Mouse (Mus musculus): ENCODE measurements around the gene Slc25a25. TPM values are rescaled to one million over a fixed set of nuclear protein-coding genes. Genes with fewer than 3 reads are reported as not detected.

Slc25a25 gene
- total RNA-seq, 2 experiments from 2014 or later: 10.1 to 13.5 TPM

GRCm38 (mm10) chr2:32436686-32437372 is 14.4 kb downstream of the Slc25a25 start:
- peak in 1 of 2 experiments; percentile 49 for DNase-seq
- intact Hi-C loops (cut with DNase I): no loop called here

- intact Hi-C loops (cut with DNase I): no loop called here
- DNase-seq: peak; percentile 85 to 87
Measured at GRCm38 (mm10) chr2:32430701-32431676, 20.3 kb downstream of the Slc25a25 start.

GRCm38 (mm10) chr2:32429215-32429891 is 21.9 kb downstream of the Slc25a25 start:
- no peak for DNase-seq
- intact Hi-C loops (cut with DNase I): loop anchor here (2.0 kb wide), 1 partner anchor 21 kb away; the partner anchor contains the start of genes Naif1 and Slc25a25

- intact Hi-C loops (cut with DNase I): loop anchor here (2.0 kb wide), 1 partner anchor 23 kb away; the partner anchor contains the start of genes Naif1 and Slc25a25
- peak in 1 of 2 experiments; percentile 32 for DNase-seq
Measured at GRCm38 (mm10) chr2:32428262-32428722, 23.0 kb downstream of the Slc25a25 start.

- no peak for DNase-seq
- intact Hi-C loops (cut with DNase I): loop anchor here (2.0 kb wide), 1 partner anchor 23 kb away; the partner anchor contains the start of genes Naif1 and Slc25a25
Measured at GRCm38 (mm10) chr2:32427720-32428119, 23.5 kb downstream of the Slc25a25 start.

- no peak for DNase-seq
- intact Hi-C loops (cut with DNase I): no loop called here
Measured at GRCm38 (mm10) chr2:32426141-32426540, 25.1 kb downstream of the Slc25a25 start.

GRCm38 (mm10) chr2:32425568-32425967 is 25.7 kb downstream of the Slc25a25 start:
- intact Hi-C loops (cut with DNase I): no loop called here
- DNase-seq: no peak

GRCm38 (mm10) chr2:32424796-32425195 is 26.4 kb downstream of the Slc25a25 start:
- no peak for DNase-seq
- intact Hi-C loops (cut with DNase I): no loop called here

- intact Hi-C loops (cut with DNase I): no loop called here
Measured at GRCm38 (mm10) chr2:32423481-32424331, 27.5 kb downstream of the Slc25a25 start.

GRCm38 (mm10) chr2:32421851-32422251 is 29.4 kb downstream of the Slc25a25 start:
- intact Hi-C loops (cut with DNase I): no loop called here
- DNase-seq: no peak

More at GRCm38 (mm10) chr2:32423481-32424331, 27.5 kb downstream of the Slc25a25 start:
- peak; percentile 82 to 88 for DNase-seq

- intact Hi-C loops (cut with DNase I): no loop called here
Measured at GRCm38 (mm10) chr2:32420647-32421046, 30.6 kb downstream of the Slc25a25 start.

GRCm38 (mm10) chr2:32420066-32420608 is 31.1 kb downstream of the Slc25a25 start:
- no peak for DNase-seq
- intact Hi-C loops (cut with DNase I): no loop called here

More at GRCm38 (mm10) chr2:32420647-32421046, 30.6 kb downstream of the Slc25a25 start:
- no peak for DNase-seq

- intact Hi-C loops (cut with DNase I): loop anchor here (5.0 kb wide), 1 partner anchor 38 kb away; no protein-coding TSS in a partner anchor
- DNase-seq: peak; percentile 72 to 82
Measured at GRCm38 (mm10) chr2:32419359-32419758, 31.9 kb downstream of the Slc25a25 start.

GRCm38 (mm10) chr2:32418430-32419151 is 32.7 kb downstream of the Slc25a25 start:
- intact Hi-C loops (cut with DNase I): loop anchor here (5.0 kb wide), 1 partner anchor 39 kb away; no protein-coding TSS in a partner anchor
- DNase-seq: no peak

- intact Hi-C loops (cut with DNase I): loop anchor here (5.0 kb wide), 1 partner anchor 40 kb away; no protein-coding TSS in a partner anchor
- DNase-seq: no peak
Measured at GRCm38 (mm10) chr2:32417486-32417885, 33.8 kb downstream of the Slc25a25 start.

GRCm38 (mm10) chr2:32416556-32416955 is 34.7 kb downstream of the Slc25a25 start:
- intact Hi-C loops (cut with DNase I): loop anchor here (5.0 kb wide), 1 partner anchor 41 kb away; no protein-coding TSS in a partner anchor
- DNase-seq: no peak

- DNase-seq: no peak
- intact Hi-C loops (cut with DNase I): loop anchor here (5.0 kb wide), 1 partner anchor 42 kb away; no protein-coding TSS in a partner anchor
Measured at GRCm38 (mm10) chr2:32415801-32416200, 35.4 kb downstream of the Slc25a25 start.

- intact Hi-C loops (cut with DNase I): no loop called here
- DNase-seq: peak in 1 of 2 experiments; percentile 50
Measured at GRCm38 (mm10) chr2:32413936-32414335, 37.3 kb downstream of the Slc25a25 start.

Measured in heart, postnatal 10 days (tissue).